Mouse (Mus musculus): ENCODE measurements around the gene Plekha6. TPM values are rescaled to one million over a fixed set of nuclear protein-coding genes. Genes with fewer than 3 reads are reported as not detected.

Plekha6 gene
- total and polyA plus RNA-seq, 3 experiments: 0.07 to 0.38 TPM; not detected in 1

- no peak for DNase-seq (ENCODE audit: low spot score)
- ATAC-seq (ENCODE audit: extremely low read depth, insufficient number of reproducible peaks, low FRiP score, poor library complexity, severe bottlenecking): no peak
- H3K4me1 ChIP-seq (ENCODE audit: insufficient read depth, low read depth, low read length): no peaks in the 10 kb centered on the region
- H3K27me3 ChIP-seq (ENCODE audit: insufficient read depth, low read length): peaks cover 15% of the 10 kb centered on the region
- TF ChIP-seq TAL1 (conservative IDR thresholded peaks at IDR 0.05; ENCODE audit: low read depth, low read length) (no peak), GATA1 (IDR thresholded peaks at IDR 0.05; ENCODE audit: borderline replicate concordance, low read length) (no peak), POLR2AphosphoS5 (IDR thresholded peaks at IDR 0.05; ENCODE audit: insufficient replicate concordance, low read depth, low read length) (no peak), GATA2 (IDR thresholded peaks at IDR 0.05; ENCODE audit: borderline replicate concordance, low read depth, low read length) (no peak), CTCF (IDR thresholded peaks at IDR 0.05; ENCODE audit: low read depth, low read length) (no peak)
- H3K9me3 ChIP-seq (replicated peaks): no peaks in the 10 kb centered on the region
- no peaks in the 10 kb centered on the region for H3K36me3 ChIP-seq (replicated peaks)
- H3K4me3 ChIP-seq (ENCODE audit: low read depth, low read length): no peak overlapping the region
Measured at GRCm38 (mm10) chr1:133213098-133213497, 49.1 kb downstream of the Plekha6 start.

- Histone ChIP-seq H3K9me3 (replicated peaks) (no peaks in the 10 kb centered on the region), H3K36me3 (replicated peaks) (no peaks in the 10 kb centered on the region), H3K4me1 (ENCODE audit: insufficient read depth, low read depth, low read length) (no peaks in the 10 kb centered on the region), H3K4me3 (ENCODE audit: low read depth, low read length) (no peak overlapping the region), H3K27me3 (ENCODE audit: insufficient read depth, low read length) (peaks cover 18% of the 10 kb centered on the region)
- ATAC-seq (ENCODE audit: extremely low read depth, insufficient number of reproducible peaks, low FRiP score, poor library complexity, severe bottlenecking) (no peak), DNase-seq (ENCODE audit: low spot score) (no peak)
- TF ChIP-seq GATA2 (IDR thresholded peaks at IDR 0.05; ENCODE audit: borderline replicate concordance, low read depth, low read length): no peak
- no peak for TF ChIP-seq TAL1 (conservative IDR thresholded peaks at IDR 0.05; ENCODE audit: low read depth, low read length)
- TF ChIP-seq GATA1 (IDR thresholded peaks at IDR 0.05; ENCODE audit: borderline replicate concordance, low read length): no peak
- TF ChIP-seq POLR2AphosphoS5 (IDR thresholded peaks at IDR 0.05; ENCODE audit: insufficient replicate concordance, low read depth, low read length): no peak
- TF ChIP-seq CTCF (IDR thresholded peaks at IDR 0.05; ENCODE audit: low read depth, low read length): no peak
Measured at GRCm38 (mm10) chr1:133213901-133214300, 49.9 kb downstream of the Plekha6 start.

GRCm38 (mm10) chr1:133214672-133215359, 50.8 kb downstream of the Plekha6 start:
- no peaks in the 10 kb centered on the region for H3K36me3 ChIP-seq (replicated peaks)
- no peaks in the 10 kb centered on the region for H3K9me3 ChIP-seq (replicated peaks)
- H3K4me1 ChIP-seq (ENCODE audit: insufficient read depth, low read depth, low read length): no peaks in the 10 kb centered on the region
- TF ChIP-seq GATA2 (IDR thresholded peaks at IDR 0.05; ENCODE audit: borderline replicate concordance, low read depth, low read length) (no peak), POLR2AphosphoS5 (IDR thresholded peaks at IDR 0.05; ENCODE audit: insufficient replicate concordance, low read depth, low read length) (no peak), TAL1 (conservative IDR thresholded peaks at IDR 0.05; ENCODE audit: low read depth, low read length) (no peak), GATA1 (IDR thresholded peaks at IDR 0.05; ENCODE audit: borderline replicate concordance, low read length) (no peak), CTCF (IDR thresholded peaks at IDR 0.05; ENCODE audit: low read depth, low read length) (no peak)
- peaks cover 17% of the 10 kb centered on the region for H3K27me3 ChIP-seq (ENCODE audit: insufficient read depth, low read length)
- DNase-seq (ENCODE audit: low spot score): no peak
- no peak overlapping the region for H3K4me3 ChIP-seq (ENCODE audit: low read depth, low read length)
- no peak for ATAC-seq (ENCODE audit: extremely low read depth, insufficient number of reproducible peaks, low FRiP score, poor library complexity, severe bottlenecking)

- H3K9me3 ChIP-seq (replicated peaks): no peaks in the 10 kb centered on the region
- TF ChIP-seq GATA1 (IDR thresholded peaks at IDR 0.05; ENCODE audit: borderline replicate concordance, low read length): no peak
- TF ChIP-seq CTCF (IDR thresholded peaks at IDR 0.05; ENCODE audit: low read depth, low read length): no peak
- TF ChIP-seq TAL1 (conservative IDR thresholded peaks at IDR 0.05; ENCODE audit: low read depth, low read length): no peak
- no peak for TF ChIP-seq POLR2AphosphoS5 (IDR thresholded peaks at IDR 0.05; ENCODE audit: insufficient replicate concordance, low read depth, low read length)
- no peak for TF ChIP-seq GATA2 (IDR thresholded peaks at IDR 0.05; ENCODE audit: borderline replicate concordance, low read depth, low read length)
- H3K36me3 ChIP-seq (replicated peaks): no peaks in the 10 kb centered on the region
- H3K27me3 ChIP-seq (ENCODE audit: insufficient read depth, low read length): peaks cover 12% of the 10 kb centered on the region
- DNase-seq (ENCODE audit: low spot score): no peak
- no peak for ATAC-seq (ENCODE audit: extremely low read depth, insufficient number of reproducible peaks, low FRiP score, poor library complexity, severe bottlenecking)
- H3K4me3 ChIP-seq (ENCODE audit: low read depth, low read length): no peak overlapping the region
- no peaks in the 10 kb centered on the region for H3K4me1 ChIP-seq (ENCODE audit: insufficient read depth, low read depth, low read length)
Measured at GRCm38 (mm10) chr1:133215360-133215700, 51.3 kb downstream of the Plekha6 start.

- Histone ChIP-seq H3K4me1 (ENCODE audit: insufficient read depth, low read depth, low read length) (no peaks in the 10 kb centered on the region), H3K27me3 (ENCODE audit: insufficient read depth, low read length) (peaks cover 12% of the 10 kb centered on the region), H3K36me3 (replicated peaks) (no peaks in the 10 kb centered on the region), H3K9me3 (replicated peaks) (no peaks in the 10 kb centered on the region), H3K4me3 (ENCODE audit: low read depth, low read length) (no peak overlapping the region)
- ATAC-seq (ENCODE audit: extremely low read depth, insufficient number of reproducible peaks, low FRiP score, poor library complexity, severe bottlenecking) (no peak), DNase-seq (ENCODE audit: low spot score) (no peak)
- TF ChIP-seq CTCF (IDR thresholded peaks at IDR 0.05; ENCODE audit: low read depth, low read length): no peak
- TF ChIP-seq GATA1 (IDR thresholded peaks at IDR 0.05; ENCODE audit: borderline replicate concordance, low read length): no peak
- TF ChIP-seq POLR2AphosphoS5 (IDR thresholded peaks at IDR 0.05; ENCODE audit: insufficient replicate concordance, low read depth, low read length): no peak
Measured at GRCm38 (mm10) chr1:133215753-133216152, 51.7 kb downstream of the Plekha6 start.

GRCm38 (mm10) chr1:133217031-133217430, 53.0 kb downstream of the Plekha6 start:
- TF ChIP-seq POLR2AphosphoS5 (IDR thresholded peaks at IDR 0.05; ENCODE audit: insufficient replicate concordance, low read depth, low read length) (no peak), GATA2 (IDR thresholded peaks at IDR 0.05; ENCODE audit: borderline replicate concordance, low read depth, low read length) (no peak), TAL1 (conservative IDR thresholded peaks at IDR 0.05; ENCODE audit: low read depth, low read length) (no peak), CTCF (IDR thresholded peaks at IDR 0.05; ENCODE audit: low read depth, low read length) (no peak), GATA1 (IDR thresholded peaks at IDR 0.05; ENCODE audit: borderline replicate concordance, low read length) (no peak)
- Histone ChIP-seq H3K9me3 (replicated peaks) (no peaks in the 10 kb centered on the region), H3K27me3 (ENCODE audit: insufficient read depth, low read length) (peaks cover 12% of the 10 kb centered on the region), H3K36me3 (replicated peaks) (no peaks in the 10 kb centered on the region), H3K4me1 (ENCODE audit: insufficient read depth, low read depth, low read length) (no peaks in the 10 kb centered on the region), H3K4me3 (ENCODE audit: low read depth, low read length) (no peak overlapping the region)
- DNase-seq (ENCODE audit: low spot score) (no peak), ATAC-seq (ENCODE audit: extremely low read depth, insufficient number of reproducible peaks, low FRiP score, poor library complexity, severe bottlenecking) (no peak)

Measured in G1E (cell line).